Mouse (Mus musculus) activated CD4-positive, CD25-positive, alpha-beta regulatory T cell (primary cell): ENCODE results near the gene Dnase2a. TPM values are rescaled to one million over a fixed set of nuclear protein-coding genes. Genes with fewer than 3 reads are reported as not detected.

Experiments used
- polyA plus RNA-seq, 2 experiments: library from polyadenylated mRNA; unstranded; fragments of 100-300 nt; shearing (Covaris generic); gene quantifications; one replicate each; pipeline ENCODE4 v1.2.1; 2017

Gene Dnase2a
- polyA plus RNA-seq: 10 to 100 TPM in 1 of 2 experiments, 1 to 10 TPM in 1; 6.1 to 11.9 TPM

GRCm38 (mm10) chr8:84908421-84909161, at the start of gene Dnase2a:
Dnase2a (plus strand) TSS chr8:84908560.

GRCm38 (mm10) chr8:84871376-84872308, 36.7 kb upstream of the Dnase2a start, which contains the start of gene Syce2:
Syce2 (plus strand) TSS chr8:84872111.

GRCm38 (mm10) chr8:84893709-84894134, 14.6 kb upstream of the Dnase2a start, which contains the start of gene Gcdh:
Gcdh (minus strand) TSS chr8:84893921.

GRCm38 (mm10) chr8:84901752-84902151, 6.6 kb upstream of the Dnase2a start, which contains the start of gene Klf1:
Klf1 (plus strand) TSS chr8:84901928.

GRCm38 (mm10) chr8:84936962-84937546, 28.7 kb downstream of the Dnase2a start, which contains the start of gene Mast1:
Mast1 (minus strand) TSS chr8:84937359.

GRCm38 (mm10) chr8:84946528-84947240, 38.3 kb downstream of the Dnase2a start, which contains the start of gene Rtbdn:
Rtbdn (plus strand) TSS chr8:84946991.

GRCm38 (mm10) chr8:84969241-84970134, 61.1 kb downstream of the Dnase2a start, which contains the start of the genes Gm49661, Prdx2 and Rnaseh2a:
Gm49661 (minus strand) TSS chr8:84969433.
Prdx2 (plus strand) TSS chr8:84969587.
Rnaseh2a (minus strand) TSS chr8:84969767.

Other genes with a start within 250 kb of the Dnase2a start
- 100 to 1,000 TPM; 188 to 241 TPM for gene Ier2, start 245.7 kb upstream of the Dnase2a start, polyA plus RNA-seq
- 10 to 100 TPM; 38.1 to 54.2 TPM for gene Trmt1, start 222.3 kb upstream of the Dnase2a start, polyA plus RNA-seq
- 10 to 100 TPM; 10.7 to 21.4 TPM for gene Nacc1, start 220.7 kb upstream of the Dnase2a start, polyA plus RNA-seq
- under 1 TPM; 0.41 to 0.57 TPM for gene Lyl1, start 207.1 kb upstream of the Dnase2a start, polyA plus RNA-seq
- gene G430095P16Rik, start 185.6 kb upstream of the Dnase2a start, polyA plus RNA-seq: 10 to 100 TPM; 23.8 to 35.4 TPM
- 10 to 100 TPM in 1 of 2 experiments, 1 to 10 TPM in 1; 4.1 to 12.3 TPM for gene Nfix, start 108.2 kb upstream of the Dnase2a start, polyA plus RNA-seq
- gene Dand5, start 85.7 kb upstream of the Dnase2a start, polyA plus RNA-seq: 1 to 10 TPM; 3.3 to 4.2 TPM
- gene Gadd45gip1, start 77.0 kb upstream of the Dnase2a start, polyA plus RNA-seq: 10 to 100 TPM; 29.7 to 37.9 TPM
- 100 to 1,000 TPM; 159 to 183 TPM for gene Rad23a, start 67.9 kb upstream of the Dnase2a start, polyA plus RNA-seq
- gene Calr, start 61.6 kb upstream of the Dnase2a start, polyA plus RNA-seq: 100 to 1,000 TPM; 378 to 630 TPM
- gene Farsa, start 51.6 kb upstream of the Dnase2a start, polyA plus RNA-seq: 10 to 100 TPM; 78.3 to 79.8 TPM
- 10 to 100 TPM in 1 of 2 experiments, 1 to 10 TPM in 1; 9.1 to 16.8 TPM for gene Syce2, start 36.4 kb upstream of the Dnase2a start, polyA plus RNA-seq
- gene Gcdh, start 14.6 kb upstream of the Dnase2a start, polyA plus RNA-seq: 10 to 100 TPM; 22.2 to 31.5 TPM
- 1 to 10 TPM; 1.3 to 3.6 TPM for gene Klf1, start 6.6 kb upstream of the Dnase2a start, polyA plus RNA-seq
- gene Mast1, start 28.8 kb downstream of the Dnase2a start, polyA plus RNA-seq: 1 to 10 TPM in 1 of 2 experiments, under 1 TPM in 1; 0.62 to 1.2 TPM
- gene Rtbdn, start 38.4 kb downstream of the Dnase2a start, polyA plus RNA-seq: under 1 TPM in 1 of 2 experiments, not detected in 1; 0.21 TPM
- not detected for gene Gm49661, start 60.9 kb downstream of the Dnase2a start, polyA plus RNA-seq
- 100 to 1,000 TPM; 205 to 213 TPM for gene Prdx2, start 61.0 kb downstream of the Dnase2a start, polyA plus RNA-seq
- gene Rnaseh2a, start 61.2 kb downstream of the Dnase2a start, polyA plus RNA-seq: 10 to 100 TPM; 80.7 to 89.0 TPM
- gene Junb, start 70.2 kb downstream of the Dnase2a start, polyA plus RNA-seq: 100 to 1,000 TPM; 294 to 399 TPM
- gene Hook2, start 82.0 kb downstream of the Dnase2a start, polyA plus RNA-seq: 10 to 100 TPM in 1 of 2 experiments, 1 to 10 TPM in 1; 9.5 to 11.1 TPM
- gene Best2, start 106.0 kb downstream of the Dnase2a start, polyA plus RNA-seq: not detected
- gene Asna1, start 116.7 kb downstream of the Dnase2a start, polyA plus RNA-seq: 10 to 100 TPM; 53.6 to 65.3 TPM
- gene Trir, start 118.3 kb downstream of the Dnase2a start, polyA plus RNA-seq: 100 to 1,000 TPM; 248 to 252 TPM
- 10 to 100 TPM; 20.7 to 25.3 TPM for gene Tnpo2, start 128.4 kb downstream of the Dnase2a start, polyA plus RNA-seq
- 1 to 10 TPM; 4.5 to 7.0 TPM for gene Fbxw9, start 151.5 kb downstream of the Dnase2a start, polyA plus RNA-seq
- gene Gm5741, start 159.4 kb downstream of the Dnase2a start, polyA plus RNA-seq: 1 to 10 TPM; 1.5 to 2.8 TPM
- 100 to 1,000 TPM in 1 of 2 experiments, 10 to 100 TPM in 1; 77.6 to 102 TPM for gene Dhps, start 163.2 kb downstream of the Dnase2a start, polyA plus RNA-seq
- gene Wdr83os, start 172.2 kb downstream of the Dnase2a start, polyA plus RNA-seq: 100 to 1,000 TPM; 158 to 186 TPM
- gene Wdr83, start 172.7 kb downstream of the Dnase2a start, polyA plus RNA-seq: 10 to 100 TPM; 35.2 to 42.7 TPM
- gene Man2b1, start 174.7 kb downstream of the Dnase2a start, polyA plus RNA-seq: 100 to 1,000 TPM; 104 to 165 TPM
- under 1 TPM in 1 of 2 experiments, not detected in 1; 0.17 TPM for gene Zfp791, start 214.5 kb downstream of the Dnase2a start, polyA plus RNA-seq
- gene Cks1brt, start 243.4 kb downstream of the Dnase2a start, polyA plus RNA-seq: under 1 TPM; 0.10 to 0.28 TPM